Mouse (Mus musculus) ovary, postnatal 10 days (tissue): ENCODE results near the gene Ptprq.

ENCODE experiments used
- DNase-seq: peaks from one replicate; pipeline ENCODE4 v3.0.0; 2022; ENCODE audit warnings: low spot score

Ptprq gene

DNA sequence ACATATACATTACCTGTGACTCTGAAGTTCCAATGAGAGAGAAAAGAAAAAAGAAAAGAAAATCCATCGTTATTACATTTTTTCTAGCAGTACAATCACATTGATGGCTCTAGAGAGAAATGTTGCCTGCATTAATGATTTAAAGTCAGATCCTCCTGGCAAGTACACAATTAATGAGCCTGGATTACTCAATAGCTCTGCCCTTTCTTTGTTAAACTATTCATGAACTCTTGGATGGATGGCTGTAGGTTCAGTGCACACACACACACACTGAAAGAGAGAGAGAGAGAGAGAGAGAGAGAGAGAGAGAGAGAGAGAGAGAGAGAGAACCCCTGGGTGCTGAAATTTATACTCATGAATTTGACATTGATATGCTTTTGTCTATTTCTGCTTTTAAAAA is at the start of gene Ptprq:
Gene Ptprq, minus strand, starts transcription at position 246 of the 400 bp plus-strand sequence.
- DNase-seq = no peak

DNA sequence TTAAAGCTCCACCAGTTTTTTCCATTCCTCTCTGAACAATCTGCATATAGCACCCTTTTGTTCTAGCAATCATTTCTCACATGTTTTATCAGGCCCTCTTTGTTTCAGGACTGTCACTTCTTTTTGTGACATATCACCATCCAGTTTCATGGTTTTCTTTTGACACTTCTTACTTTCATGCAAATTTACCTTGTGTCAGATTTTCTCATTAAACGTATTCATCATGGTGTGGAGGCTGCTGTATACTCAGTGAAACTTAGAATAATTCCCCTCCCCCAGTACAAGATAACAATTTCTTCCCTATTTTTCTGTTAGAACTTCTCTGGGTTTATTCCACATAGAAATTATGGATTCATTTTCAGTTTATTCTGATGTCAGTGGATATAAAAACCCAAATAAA is 39.8 kb upstream of the Ptprq start:
- DNase-seq = no peak

DNA sequence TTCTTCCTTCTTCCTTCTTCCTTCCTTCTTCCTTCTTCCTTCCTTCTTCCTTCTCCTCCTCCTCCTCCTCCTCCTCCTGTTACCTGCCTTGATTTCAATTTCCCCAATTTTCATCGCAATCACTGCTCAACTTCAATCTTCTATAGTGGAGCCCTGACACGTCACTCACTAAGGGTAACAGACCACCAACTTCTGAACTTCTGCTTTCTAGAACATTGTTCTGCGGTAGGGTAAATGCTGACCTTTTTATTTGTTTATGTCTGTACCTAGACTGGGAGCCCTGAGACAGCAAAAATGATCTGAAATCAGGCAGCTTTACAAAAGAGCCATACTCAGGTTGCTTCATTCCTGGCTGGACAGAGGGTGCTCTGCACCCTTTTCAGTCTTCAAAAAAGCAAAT is 33.6 kb upstream of the Ptprq start:
- no peak for DNase-seq

DNA sequence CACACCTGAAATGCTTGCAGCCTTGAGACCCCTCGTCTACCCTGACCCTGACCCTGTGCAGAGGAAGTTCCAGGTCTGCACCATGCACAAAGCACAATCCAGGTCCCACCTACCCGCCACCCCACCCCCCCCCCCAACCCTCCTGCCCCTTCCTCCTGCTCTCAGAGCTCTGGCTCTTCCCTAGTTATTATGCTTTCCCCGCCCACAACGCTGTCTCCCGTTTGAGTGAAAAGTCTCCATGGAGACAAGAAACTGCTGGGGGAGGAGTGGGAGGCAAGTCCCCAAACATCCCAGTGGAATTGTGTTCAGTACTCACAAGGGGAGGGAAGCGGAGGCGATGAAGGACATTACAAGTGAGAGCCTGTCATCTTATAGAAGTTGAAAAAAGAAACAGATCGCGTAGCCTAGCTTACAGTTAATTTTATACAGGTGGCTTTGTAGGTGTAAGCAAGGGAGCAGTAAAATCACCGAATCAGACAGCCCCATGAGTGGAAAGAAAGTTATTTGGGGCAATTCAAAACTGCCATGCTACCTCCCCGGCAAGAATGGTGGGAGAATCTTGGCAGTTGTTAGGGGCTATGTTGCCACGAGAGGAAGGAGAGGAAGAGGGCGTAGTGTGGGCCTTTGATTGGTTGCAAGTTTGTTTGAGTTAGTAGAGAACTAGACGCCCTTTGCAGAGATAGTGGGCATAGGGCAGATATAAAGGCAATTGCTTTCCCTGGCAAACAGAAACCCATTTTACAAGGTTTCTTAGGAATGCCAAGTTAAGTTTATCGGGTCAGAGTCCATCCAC is 32.7 kb upstream of the Ptprq start:
- no peak for DNase-seq

DNA sequence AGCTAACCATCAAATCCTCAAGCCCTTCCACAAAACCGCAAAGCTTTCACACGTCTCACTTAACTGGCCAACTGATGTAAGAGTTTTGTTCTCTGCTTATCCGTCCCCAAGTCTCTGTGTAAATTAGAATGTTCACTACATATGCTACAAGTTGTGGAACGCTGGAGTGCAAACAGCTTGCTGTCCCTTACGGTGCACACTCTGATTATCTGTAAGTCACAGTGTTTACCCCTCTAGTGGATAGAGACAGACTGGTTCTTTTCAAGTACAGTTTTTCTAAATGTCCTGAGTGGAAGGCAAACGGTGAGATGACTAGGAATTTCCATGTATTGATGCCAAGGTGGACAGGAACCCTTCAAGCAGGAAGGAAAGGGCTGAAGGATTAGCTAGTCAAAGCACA is 32.1 kb upstream of the Ptprq start:
- no peak for DNase-seq

DNA sequence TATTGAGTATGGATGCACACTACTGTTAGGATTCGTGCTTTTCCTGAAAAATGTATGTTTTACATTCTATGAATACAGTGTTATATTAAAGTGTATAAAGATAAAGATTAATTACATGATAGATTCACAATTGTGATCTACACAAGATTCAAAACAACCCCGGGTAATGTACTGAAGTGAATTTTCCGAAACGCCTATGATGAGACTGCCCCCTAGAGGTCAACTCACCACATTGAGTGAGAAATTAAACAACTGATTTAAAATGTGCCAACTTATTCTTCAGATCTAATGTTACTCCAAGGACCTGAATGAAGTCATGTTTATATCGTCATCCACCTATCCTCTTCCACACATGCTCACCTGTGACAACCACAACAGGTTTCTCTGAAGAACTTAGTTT is 27.7 kb upstream of the Ptprq start:
- DNase-seq = no peak

DNA sequence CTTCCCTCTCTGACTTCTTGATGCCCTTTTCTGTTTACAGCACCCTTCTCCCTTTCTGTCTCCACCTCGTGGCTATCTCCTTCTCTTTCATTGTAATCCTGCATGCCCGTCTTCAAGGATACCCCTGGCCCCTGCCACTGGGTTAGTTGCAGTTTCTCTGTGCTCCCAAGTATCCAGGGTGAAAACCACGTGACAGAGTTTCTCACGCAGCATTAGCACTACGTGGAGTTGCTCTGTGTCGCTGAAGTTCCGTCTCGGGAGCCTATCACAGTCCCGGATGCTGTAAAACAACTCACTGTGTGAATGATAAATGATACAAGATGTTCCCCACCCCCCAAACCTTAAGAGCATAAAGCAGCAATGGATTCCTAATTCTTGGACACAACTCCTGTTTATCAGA is 26.9 kb upstream of the Ptprq start:
- DNase-seq = no peak

DNA sequence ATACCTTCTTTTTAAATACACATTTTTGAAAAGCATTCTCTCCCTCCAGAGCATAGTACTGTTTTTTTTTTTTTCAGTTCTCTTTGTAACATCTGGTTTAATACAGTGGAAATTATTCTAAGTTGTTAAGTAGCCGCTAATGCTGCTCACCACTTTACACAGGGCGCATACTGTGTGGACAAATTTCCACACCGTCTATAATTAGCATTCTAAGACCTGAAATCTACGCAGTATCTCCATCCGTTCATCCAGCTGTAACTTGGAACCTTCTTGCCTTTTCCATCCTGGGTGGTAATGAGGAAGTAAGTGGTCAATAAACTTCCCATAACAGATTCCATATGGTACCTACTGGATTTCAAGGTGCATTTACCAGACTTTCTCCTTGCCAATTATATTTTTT is 20.0 kb upstream of the Ptprq start:
- DNase-seq = no peak

DNA sequence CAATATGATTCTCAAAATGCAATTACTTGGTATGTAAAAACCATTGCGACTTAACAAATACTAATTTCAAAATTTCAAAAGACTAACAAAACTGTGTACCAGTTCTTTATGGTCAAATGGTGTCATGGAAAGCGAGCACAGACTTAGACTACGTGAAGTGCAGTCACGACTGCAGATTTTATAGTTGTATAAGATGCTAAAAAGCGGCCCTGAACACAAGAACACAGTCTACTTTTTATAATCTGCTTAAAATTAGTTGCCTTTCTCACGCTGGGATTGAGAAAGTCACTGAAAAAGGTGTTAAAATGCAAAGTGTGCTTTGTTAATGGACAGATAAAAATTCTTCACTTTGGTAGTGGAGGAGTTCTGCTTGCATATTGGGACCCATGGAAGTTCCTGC is 17.9 kb upstream of the Ptprq start:
- no peak for DNase-seq

DNA sequence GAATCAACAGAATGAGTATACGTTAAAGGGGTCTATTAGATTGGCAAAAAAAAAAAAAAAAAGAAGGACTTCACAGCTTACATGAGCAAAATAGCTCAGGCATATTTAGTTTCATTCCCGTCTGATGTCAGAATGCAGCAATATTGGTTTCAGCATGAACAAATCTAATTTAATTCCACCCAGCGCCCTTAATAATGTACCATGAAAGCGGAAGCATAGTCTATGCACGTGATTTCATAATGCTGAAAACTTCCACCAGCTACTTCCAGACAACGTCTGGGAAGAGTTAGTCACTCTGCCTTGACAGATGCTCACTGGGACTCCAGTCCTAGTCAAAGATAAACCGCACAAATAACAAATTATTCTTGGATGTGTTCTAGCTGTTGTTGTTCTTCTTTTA is 15.6 kb upstream of the Ptprq start:
- DNase-seq = no peak

DNA sequence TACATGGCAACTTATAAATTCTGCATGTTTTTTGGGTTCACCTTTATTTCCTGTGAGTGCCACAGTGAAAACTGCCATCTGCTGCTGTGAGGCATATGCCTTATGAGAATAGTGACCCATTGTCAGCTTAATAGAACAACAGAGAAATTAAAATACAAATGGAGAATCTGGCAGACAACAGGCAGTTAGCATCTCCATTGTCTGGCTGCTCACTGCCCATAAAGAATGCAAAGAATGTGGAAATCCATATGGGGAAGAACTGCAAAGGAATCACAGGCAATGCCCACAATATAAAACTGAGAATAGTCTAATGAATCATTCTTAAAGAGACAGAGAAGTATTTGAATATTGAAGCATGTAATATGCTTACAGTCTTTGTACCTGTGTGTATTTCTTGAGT is 14.5 kb upstream of the Ptprq start:
- no peak for DNase-seq

DNA sequence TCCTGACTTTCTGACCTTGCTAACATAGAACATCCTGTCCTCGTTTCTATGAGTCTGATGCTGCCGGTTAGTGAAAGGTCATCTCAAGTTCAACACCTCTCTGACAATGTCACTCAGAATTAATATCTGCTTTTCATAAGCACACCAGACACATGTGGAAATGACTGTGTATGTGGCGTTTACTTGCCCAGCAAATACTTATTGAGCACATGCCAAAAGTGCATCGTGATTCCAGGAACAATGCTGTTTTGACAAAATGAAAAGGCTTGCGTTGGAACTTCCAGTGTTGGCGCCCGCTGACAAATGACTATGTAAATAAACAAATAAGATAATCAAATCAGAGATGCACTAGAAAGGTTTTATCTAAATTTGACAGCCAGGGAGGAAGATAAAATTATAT is 5.8 kb upstream of the Ptprq start:
- no peak for DNase-seq

DNA sequence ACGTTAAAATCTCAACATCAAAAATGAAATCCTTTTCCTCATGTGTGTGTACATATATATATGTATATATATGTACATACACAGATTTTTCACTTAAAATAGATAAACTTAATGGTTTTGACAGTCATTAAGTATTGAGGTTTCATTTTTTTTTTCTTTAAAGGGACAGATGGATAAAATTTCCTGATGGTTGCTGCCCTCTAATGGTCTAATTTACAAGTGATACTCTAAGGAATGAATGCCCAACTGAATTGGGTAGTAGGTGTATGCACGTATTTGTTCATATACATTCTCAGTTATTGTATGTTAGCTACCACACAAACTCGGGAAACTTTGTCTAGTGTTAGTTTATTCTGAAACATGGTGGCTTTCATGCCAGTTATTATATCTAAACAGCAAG is 15.4 kb downstream of the Ptprq start:
- DNase-seq = no peak

DNA sequence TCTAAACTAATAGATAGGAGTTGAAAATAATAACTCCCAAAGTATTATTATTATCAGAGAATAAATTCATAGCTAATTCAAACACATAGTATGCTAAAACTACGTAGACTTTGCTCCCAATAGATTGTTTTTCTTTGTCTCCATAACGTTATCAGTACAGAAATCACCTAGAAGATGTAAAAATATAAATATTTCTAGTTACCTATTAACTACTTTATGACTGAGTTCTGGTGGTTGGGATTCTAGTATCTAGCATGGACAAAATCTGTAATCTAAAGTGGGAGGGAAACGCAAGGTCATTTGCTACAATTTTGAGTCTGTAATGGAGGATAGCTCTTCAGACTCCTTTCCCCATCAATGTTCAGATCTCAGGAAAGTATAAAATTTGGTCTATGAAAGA is 18.9 kb downstream of the Ptprq start:
- DNase-seq = no peak

DNA sequence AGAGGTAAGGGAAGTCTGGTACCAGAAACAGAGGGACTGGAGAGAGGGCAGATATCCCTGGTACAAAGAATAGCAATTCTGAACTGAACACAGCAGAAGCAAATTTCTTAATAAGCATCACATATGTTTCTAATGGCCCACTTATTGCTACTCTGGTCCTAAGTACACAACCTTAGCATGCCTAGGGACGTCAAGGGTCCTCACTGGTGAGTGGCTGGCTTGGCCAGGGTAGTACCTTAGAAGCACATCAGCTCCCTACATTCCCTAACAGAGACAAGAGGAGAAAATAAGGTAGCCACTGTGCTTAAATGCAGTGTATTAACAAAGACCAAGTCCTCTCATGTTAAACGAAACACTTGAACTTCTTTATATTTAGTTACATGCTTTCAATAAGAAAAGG is 21.1 kb downstream of the Ptprq start:
- no peak for DNase-seq

DNA sequence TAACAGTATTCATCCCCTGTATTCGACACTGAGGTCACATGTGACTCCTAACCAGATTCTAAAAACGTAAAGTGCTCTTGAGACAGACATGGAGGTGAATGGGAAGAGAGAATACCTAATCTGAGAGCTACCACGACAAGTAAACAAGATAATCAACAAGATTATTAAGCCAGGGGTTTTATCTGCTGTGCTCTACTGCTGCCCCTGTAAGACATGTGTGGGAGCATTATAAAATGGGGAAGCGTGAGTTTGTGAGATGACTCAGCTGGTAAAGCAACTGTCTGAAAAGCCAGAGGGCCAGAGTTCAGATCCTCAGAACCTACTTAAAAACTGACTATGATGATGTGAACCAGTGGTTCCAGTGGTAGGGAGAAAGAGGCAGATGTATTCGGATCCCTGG is 22.7 kb downstream of the Ptprq start:
- DNase-seq = no peak

DNA sequence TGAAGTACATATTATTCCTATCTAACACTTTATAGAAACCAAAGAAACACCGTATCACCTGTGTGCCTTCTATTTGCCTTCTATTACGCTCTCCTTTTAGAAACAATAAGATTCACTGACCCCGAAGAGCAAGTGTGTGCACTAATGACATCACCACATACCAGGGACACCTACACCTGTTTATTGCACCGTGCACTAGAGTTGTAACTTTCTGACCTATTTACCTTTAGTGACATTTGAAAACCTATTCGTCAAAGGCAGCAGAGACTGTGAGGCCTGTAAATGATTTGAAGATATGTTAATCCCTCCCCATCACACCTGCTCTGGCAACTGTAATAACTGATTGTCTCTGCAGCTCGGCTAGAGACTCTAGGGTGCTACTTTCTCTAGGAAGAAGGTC is 32.5 kb downstream of the Ptprq start:
- DNase-seq = no peak

DNA sequence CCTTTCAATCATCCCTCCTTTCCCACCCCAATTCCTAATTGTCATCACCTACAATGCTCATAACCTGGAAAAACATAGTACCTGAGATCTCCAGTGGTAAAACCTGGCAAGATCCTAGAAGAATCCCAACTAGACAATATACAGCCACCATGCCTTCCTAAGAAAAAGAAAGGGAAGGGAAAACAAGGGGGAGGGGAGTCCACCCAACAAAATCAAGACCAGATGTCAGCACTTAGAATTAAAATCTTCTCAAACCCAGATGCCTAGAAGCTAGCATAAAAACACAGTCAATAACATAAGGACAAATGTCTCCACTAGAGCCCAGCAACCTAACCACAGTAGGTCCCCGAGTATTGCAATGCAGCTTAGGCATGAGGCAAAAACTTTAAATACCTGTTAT is 43.9 kb downstream of the Ptprq start:
- no peak for DNase-seq

DNA sequence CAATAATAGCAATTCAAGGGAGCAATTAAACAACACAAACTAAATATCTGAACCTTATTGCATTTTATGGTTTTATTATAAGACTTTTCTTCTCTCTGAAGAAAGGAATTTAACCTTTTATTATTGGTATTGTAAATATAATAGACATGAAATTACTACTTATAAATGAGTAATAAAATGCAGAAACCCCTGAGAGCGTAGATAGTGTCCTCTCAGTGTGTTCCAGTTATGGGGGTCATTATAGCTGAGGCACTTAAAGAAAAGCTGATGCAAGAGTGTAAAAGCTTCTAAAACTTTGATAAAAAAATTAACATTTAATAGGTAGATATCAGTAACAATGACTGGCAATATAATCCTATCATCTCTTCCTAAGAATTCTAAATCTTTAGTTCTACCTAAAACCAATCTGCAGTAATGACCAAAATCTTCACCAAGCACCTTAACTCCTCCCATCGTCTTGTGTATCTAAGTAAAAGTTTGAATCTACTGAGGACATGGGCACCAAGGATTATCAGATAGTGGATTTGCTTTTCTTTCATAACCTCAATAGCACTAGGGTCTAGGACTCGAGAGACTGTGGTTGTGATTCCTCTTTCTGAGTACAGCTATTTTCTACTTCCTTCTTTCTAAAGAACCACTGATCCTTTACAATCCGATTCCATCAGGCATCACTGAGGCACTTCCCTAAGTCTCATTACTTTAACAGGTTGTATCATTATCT is 51.3 kb downstream of the Ptprq start:
- DNase-seq = no peak

DNA sequence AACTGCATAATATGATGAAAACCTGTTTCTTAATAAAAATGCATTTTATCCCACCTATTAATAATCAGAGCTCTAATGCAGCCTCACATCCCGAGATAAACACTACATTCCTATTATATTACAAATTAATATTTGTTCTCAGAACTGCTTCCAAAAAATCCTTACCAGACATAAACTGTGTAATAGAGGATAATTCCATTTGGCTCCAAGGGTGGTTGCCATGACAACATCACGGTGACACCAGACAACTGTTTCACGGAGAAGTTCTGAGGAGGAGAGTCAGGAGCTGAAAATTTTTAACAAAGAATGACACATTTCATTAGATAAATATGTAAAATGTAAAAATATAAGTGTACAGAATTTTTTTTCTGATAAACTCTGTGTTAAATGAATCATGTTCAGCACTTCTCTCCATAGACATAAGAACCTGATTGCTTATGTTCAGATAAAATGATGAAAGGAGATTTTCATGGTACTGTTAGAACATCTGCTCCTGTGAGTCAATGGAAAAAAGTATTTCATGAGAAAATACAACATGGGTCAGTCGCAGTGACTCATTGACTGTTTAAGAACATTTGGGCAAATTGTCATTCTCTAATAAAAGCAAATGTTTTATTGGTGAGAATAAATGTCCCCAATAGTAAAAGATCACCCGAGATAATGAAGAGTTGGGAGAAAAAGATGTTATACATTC is 57.3 kb downstream of the Ptprq start:
- DNase-seq = no peak

DNA sequence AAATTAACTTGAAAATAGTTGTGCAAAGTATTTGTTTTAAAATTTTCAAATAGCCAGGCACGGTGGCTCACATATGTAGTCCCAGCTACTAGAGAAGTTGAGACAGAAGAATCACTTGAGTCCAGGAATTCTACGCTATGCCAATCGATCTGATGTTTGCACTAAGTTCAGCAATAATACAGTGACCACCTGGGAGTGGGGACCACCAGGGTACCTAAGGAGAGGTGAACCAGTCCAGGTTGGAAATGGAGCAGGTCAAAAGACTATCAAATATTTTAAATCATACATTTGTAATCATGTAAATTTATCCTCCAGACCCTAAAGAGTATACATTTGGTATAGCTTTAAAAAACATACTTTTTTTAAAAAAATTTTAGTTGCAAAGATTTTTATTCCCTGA is 57.9 kb downstream of the Ptprq start:
- DNase-seq = no peak

DNA sequence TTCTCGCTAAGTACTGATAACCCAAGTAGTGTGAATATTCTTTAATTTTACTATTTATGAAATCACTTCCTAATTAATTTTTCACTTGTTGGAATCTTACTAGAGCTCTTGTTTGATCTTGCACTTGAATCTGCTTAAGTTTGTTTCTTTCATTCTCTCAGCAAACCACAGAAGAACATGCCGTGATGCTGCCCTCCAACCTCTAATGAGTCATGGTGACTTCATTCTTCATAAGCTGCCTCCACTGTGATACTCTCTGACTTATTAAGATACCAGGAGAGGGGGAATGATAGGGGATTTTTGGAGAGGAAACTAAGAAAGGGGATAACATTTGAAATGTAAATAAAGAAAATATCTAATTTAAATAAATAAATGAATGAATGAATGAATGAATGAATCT is 60.7 kb downstream of the Ptprq start:
- no peak for DNase-seq

DNA sequence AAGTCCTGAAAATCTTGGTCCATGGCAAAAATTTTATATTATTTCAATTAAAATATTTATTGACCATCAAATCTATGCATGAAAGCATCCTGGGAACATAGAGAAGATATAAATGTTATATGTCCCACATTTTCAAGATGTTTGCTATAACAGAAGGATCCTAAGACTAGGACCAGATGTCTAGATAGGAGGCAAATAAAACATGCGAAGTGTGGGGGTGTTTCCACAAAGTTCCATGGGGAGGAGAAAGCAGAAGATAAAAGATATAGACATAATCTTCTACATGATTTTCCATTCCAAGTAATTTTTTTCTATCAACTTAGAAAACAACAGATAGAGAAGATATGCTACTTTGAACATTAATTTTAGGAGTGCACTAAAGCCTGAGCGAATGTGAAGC is 70.2 kb downstream of the Ptprq start:
- no peak for DNase-seq
